Mouse (Mus musculus) CD4-positive naive resting alpha-beta T cell, adult 76 days (primary cell): Measurements from ENCODE around the gene S100a6. TPM values are rescaled to one million over a fixed set of nuclear protein-coding genes. Genes with fewer than 3 reads are reported as not detected.

Experiments
- total RNA-seq: library from RNA; stranded (reverse); gene quantifications from one replicate; pipeline ENCODE4 v1.2.4, GENCODE M21; 2023

The S100a6 gene
- 8.2 TPM for total RNA-seq

GRCm38 (mm10) chr3:90612728-90613291, at the start of gene S100a6:
S100a6 (plus strand) TSS chr3:90612882.

GRCm38 (mm10) chr3:90589947-90590346, 22.7 kb upstream of the S100a6 start, which contains the start of gene S100a2:
S100a2 (plus strand) TSS chr3:90590247.

DNA sequence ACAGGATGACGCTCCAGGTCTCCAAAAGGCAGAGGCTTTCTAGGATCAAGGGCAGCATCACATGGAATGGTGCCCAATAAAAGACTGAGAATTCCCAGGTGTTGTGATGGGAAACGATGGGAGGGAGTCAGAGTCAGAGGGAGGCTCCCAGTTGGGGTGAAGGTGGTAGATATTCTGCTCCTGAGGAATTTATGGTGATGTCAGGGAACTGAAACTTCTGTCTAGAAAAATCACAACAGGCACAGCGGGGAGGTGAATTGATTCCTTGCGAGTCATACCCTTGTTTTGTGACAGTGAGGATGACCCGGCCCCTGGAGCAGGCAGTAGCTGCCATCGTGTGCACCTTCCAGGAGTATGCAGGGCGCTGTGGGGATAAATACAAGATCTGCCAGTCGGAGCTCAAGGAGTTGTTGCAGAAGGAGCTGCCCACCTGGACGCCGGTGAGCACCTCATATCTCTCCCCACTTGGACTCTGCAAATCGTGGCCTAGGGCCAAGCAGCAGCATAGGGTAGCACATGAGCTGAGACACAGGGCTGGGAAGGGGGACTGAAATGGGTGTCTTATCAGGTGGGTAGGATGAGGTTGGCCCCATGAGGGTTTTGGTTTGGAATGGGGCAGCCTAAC, 11.1 kb upstream of the S100a6 start, which contains the start of gene Gm42674:
Gene Gm42674 (plus strand): TSS at position 419 of the 625 bp plus-strand sequence.

GRCm38 (mm10) chr3:90603623-90604022, 9.1 kb upstream of the S100a6 start, which contains the start of gene S100a4:
S100a4 (plus strand) TSS chr3:90603771.

GRCm38 (mm10) chr3:90608223-90608622, 4.5 kb upstream of the S100a6 start, which contains the start of gene S100a5:
S100a5 (plus strand) TSS chr3:90608523.

DNA sequence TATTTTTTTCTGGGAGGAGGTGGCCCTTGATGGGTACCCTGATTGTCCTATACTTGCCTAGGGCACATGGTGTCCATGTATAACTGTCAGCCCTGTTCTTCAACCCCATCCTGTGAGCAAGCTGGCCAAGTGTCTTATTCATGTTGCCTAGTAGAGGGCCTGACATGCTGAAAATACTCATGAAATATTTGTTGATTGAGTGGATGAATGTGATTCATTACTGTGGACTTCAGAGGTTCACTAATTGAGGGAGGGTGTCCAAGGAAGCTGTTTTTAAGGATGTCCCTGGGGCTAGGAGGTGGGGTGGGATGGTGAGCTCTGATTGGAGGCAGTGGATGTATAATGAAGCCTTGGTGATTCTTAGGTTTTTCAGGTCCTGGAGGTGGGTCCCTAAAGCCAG, 41.0 kb downstream of the S100a6 start, which contains the start of gene S100a7a:
Gene S100a7a (plus strand): TSS at position 301 of the 400 bp plus-strand sequence.

DNA sequence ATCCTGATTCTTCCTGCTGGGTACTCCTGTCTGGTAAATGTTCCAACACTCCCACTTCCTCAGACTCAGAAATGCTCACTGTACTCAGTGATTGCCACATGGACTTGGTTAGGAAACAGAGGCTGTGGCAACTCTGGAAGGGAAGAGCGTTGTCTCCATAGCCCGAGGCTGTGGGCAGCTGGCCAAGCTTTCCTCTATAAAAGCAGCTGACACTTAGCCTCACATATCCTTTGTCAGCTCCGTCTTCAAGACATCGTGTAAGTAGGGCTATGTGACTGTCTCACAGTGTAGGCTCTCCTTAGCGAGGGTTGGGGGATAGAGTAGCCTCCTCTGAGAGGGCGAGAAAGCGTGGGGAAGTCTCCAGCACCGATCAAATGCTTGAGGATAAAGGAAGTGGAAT, 56.2 kb downstream of the S100a6 start, which contains the start of gene S100a8:
Gene S100a8 (plus strand): TSS at position 133 of the 400 bp plus-strand sequence.

Other genes with a start within 250 kb of the S100a6 start
- gene Slc27a3, start 222.9 kb upstream of the S100a6 start, total RNA-seq = 1.3 TPM
- gene Ints3, start 179.3 kb upstream of the S100a6 start, total RNA-seq = 42.6 TPM
- gene Npr1, start 147.0 kb upstream of the S100a6 start, total RNA-seq = not detected
- 87.3 TPM for gene Ilf2, start 136.8 kb upstream of the S100a6 start, total RNA-seq
- gene Snapin, start 121.8 kb upstream of the S100a6 start, total RNA-seq = 40.6 TPM
- gene Chtop, start 103.4 kb upstream of the S100a6 start, total RNA-seq = 190 TPM
- not detected for gene S100a1, start 98.5 kb upstream of the S100a6 start, total RNA-seq
- gene S100a13, start 98.4 kb upstream of the S100a6 start, total RNA-seq = 22.1 TPM
- 0.79 TPM for gene S100a14, start 86.0 kb upstream of the S100a6 start, total RNA-seq
- gene S100a16, start 75.6 kb upstream of the S100a6 start, total RNA-seq = not detected
- not detected for gene S100a3, start 52.3 kb upstream of the S100a6 start, total RNA-seq
- not detected for gene S100a2, start 22.6 kb upstream of the S100a6 start, total RNA-seq
- gene Gm42674, start 11.0 kb upstream of the S100a6 start, total RNA-seq = not detected
- gene S100a4, start 9.1 kb upstream of the S100a6 start, total RNA-seq = 13.8 TPM
- gene S100a5, start 4.4 kb upstream of the S100a6 start, total RNA-seq = not detected
- gene S100a7a, start 41.1 kb downstream of the S100a6 start, total RNA-seq = not detected
- gene S100a8, start 56.1 kb downstream of the S100a6 start, total RNA-seq = 16.9 TPM
- 25.7 TPM for gene S100a9, start 82.8 kb downstream of the S100a6 start, total RNA-seq
- not detected for gene Pglyrp4, start 114.0 kb downstream of the S100a6 start, total RNA-seq
- gene Gm5849, start 165.0 kb downstream of the S100a6 start, total RNA-seq = not detected